In genomic region chr2:72117138-72118011, GRCm38 (mm10) we compare ENCODE assay signal across 9 mouse cellular contexts.
A peak's percentile ranks its signal among the peaks of the same experiment; 100 is the strongest.
DNase-seq lines count a peak whose midpoint lies in the region; ATAC-seq lines count a peak whose summit lies in the region.
"Had no signal": no experiment of that assay in that cellular context is flagged by ENCODE, and none has a peak within 500 bp of the region (broad histone marks: within the 10 kb centered on the region; RNA-seq: fewer than 3 reads in every experiment).

No protein-coding gene starts in this region.

- no peak overlapping the region for H3K4me3 ChIP-seq in heart, embryonic 14.5 days (ENCODE audit: control insufficient read depth in 1 of 2, insufficient read depth in 1 of 2, low read depth in 1 of 2, low read length in 2 of 2)

- 0 out of 2 replicates have a peak overlapping the region, but pooled peaks have one; percentile 32 for H3K9ac ChIP-seq in heart, embryonic 14.5 days (ENCODE audit: low read length)

- no peaks in the 10 kb centered on the region for H3K36me3 ChIP-seq in heart, embryonic 14.5 days (ENCODE audit: control insufficient read depth, insufficient read depth, low read length)
- H3K36me3 ChIP-seq: G1E had no signal

- intact Hi-C loops in gastrocnemius, postnatal 36 days (cut with DNase I): no loop called here

- peaks cover 17 to 22% of the 10 kb centered on the region in 2 experiments for H3K4me1 ChIP-seq in heart, embryonic 14.5 days (ENCODE audit: control insufficient read depth in 2 of 2, insufficient read depth in 2 of 2, low read length in 2 of 2)

- peak; percentile 43; the same call in 1 of the 2 replicates for ATAC-seq in heart, embryonic 14.5 days (ENCODE audit: insufficient number of reproducible peaks, insufficient read depth, low FRiP score, low read depth)

- peak; percentile 35 for DNase-seq in gastrocnemius, postnatal 25 days
- DNase-seq in gastrocnemius, postnatal 4 days (ENCODE audit: low spot score in 2 of 2): no peak
- DNase-seq in T-cell, adult 2 months (ENCODE audit: low spot score): peak; percentile 71
- peak; percentile 79 to 82 for DNase-seq in kidney, postnatal 4 days
- no peak for DNase-seq in adipocyte (ENCODE audit: low spot score)
- no peak for DNase-seq in cerebellum, postnatal 14 days
- no peak for DNase-seq in gastrocnemius, postnatal 36 days

- WGBS in heart, embryonic 14.5 days: 27% methylated on average over 15 of the region's 15 CpGs

- peak overlapping the region; percentile 47 to 51; a peak in 2 of 4 replicates for H3K27ac ChIP-seq in heart, embryonic 14.5 days (replicated peaks in 1 of 2; ENCODE audit: control insufficient read depth in 1 of 2, insufficient read depth in 1 of 2, low read depth in 2 of 2, low read length in 2 of 2)

- no peaks in the 10 kb centered on the region for H3K9me3 ChIP-seq in heart, embryonic 14.5 days (ENCODE audit: control insufficient read depth, low read length)
- H3K9me3 ChIP-seq: G1E had no signal

- H3K27me3 ChIP-seq in heart, embryonic 14.5 days (ENCODE audit: control insufficient read depth, insufficient read depth, low read length): no peaks in the 10 kb centered on the region

- no peak overlapping the region for H3K4me2 ChIP-seq in heart, embryonic 14.5 days (ENCODE audit: low read length)

Comparison
In these comparisons a context has a peak if more than half of its experiments do, and no peak if none do; other contexts are left out.
1. DNase-seq: peak in gastrocnemius, postnatal 25 days (single experiment), T-cell, adult 2 months (single experiment) and kidney, postnatal 4 days (2 of 2); none in gastrocnemius, postnatal 4 days (0 of 2), adipocyte (single experiment), cerebellum, postnatal 14 days (0 of 2) and gastrocnemius, postnatal 36 days (0 of 2).